Mouse (Mus musculus) testis, adult 2 months (tissue): ENCODE measurements around the gene Styx.

Experiments
- CTCF ChIP-seq: fragments of 200-500 bp; IDR thresholded peaks from 2 replicates; pipeline ENCODE4 v1.5.1; 2012; ENCODE audit warnings: low read depth, mild to moderate bottlenecking, inconsistent platforms, low read length, moderate library complexity; ENCODE audit not compliant: control insufficient read depth, insufficient read depth, insufficient replicate concordance
- POLR2A ChIP-seq: fragments of 200-500 bp; IDR thresholded peaks from 2 replicates; pipeline ENCODE4 v1.6.1; 2012; ENCODE audit warnings: low read depth, mild to moderate bottlenecking, inconsistent platforms, low read length, moderate library complexity; ENCODE audit not compliant: control insufficient read depth

DNA sequence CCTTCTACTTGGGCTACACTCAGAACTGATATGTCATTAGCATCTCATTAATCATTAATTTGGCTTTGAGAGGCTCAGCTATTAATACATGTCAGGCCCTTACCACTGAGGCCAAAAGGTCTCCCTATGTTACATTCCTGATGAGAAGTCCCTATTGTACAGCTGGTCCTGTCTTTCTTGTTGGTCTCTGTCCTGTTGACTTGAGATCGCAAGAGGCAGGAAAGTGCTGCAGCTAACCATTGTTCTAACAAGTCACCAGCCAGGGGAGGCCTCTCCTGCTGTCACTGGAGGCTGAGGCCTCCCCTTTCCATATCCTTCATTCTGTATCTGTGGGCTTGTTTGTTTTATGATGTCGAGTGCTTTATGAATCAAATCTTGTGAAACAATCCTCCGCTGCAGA, 95.9 kb downstream of the Styx start:
- TF ChIP-seq POLR2A (no peak), CTCF (no peak)
